Mouse (Mus musculus): ENCODE measurements around the gene Kcna10. TPM values are rescaled to one million over a fixed set of nuclear protein-coding genes. Genes with fewer than 3 reads are reported as not detected.

Gene Kcna10
- polyA plus RNA-seq, 1 experiment from 2014 or later, result not detected

- Histone ChIP-seq H3K9ac (ENCODE audit: low read length) (no peak overlapping the region), H3K36me3 (ENCODE audit: control insufficient read depth, insufficient read depth, low read length) (no peaks in the 10 kb centered on the region), H3K27me3 (ENCODE audit: control insufficient read depth, insufficient read depth, low read length) (no peaks in the 10 kb centered on the region), H3K27ac (replicated peaks; ENCODE audit: low read depth, low read length) (no peak overlapping the region), H3K4me2 (ENCODE audit: low read depth, severe bottlenecking) (no peak overlapping the region), H3K9me3 (ENCODE audit: control insufficient read depth, low read length) (no peaks in the 10 kb centered on the region), H3K4me3 (ENCODE audit: low read depth, low read length) (no peak overlapping the region), H3K4me1 (ENCODE audit: control insufficient read depth, insufficient read depth, low read length) (no peaks in the 10 kb centered on the region)
- 84% methylated on average over 3 of the region's 3 CpGs for WGBS
- no peak for ATAC-seq (ENCODE audit: insufficient number of reproducible peaks, low FRiP score, low TSS enrichment, low read depth)
- no peak for DNase-seq (ENCODE audit: low spot score)
These were observed 322 bp downstream of the Kcna10 start for GRCm38 (mm10) chr3:107183178-107183577.

- 80% methylated on average over 3 of the region's 3 CpGs for WGBS
These were observed 2.7 kb downstream of the Kcna10 start for GRCm38 (mm10) chr3:107185597-107185996.

GRCm38 (mm10) chr3:107187022-107187421, 4.2 kb downstream of the Kcna10 start:
- H3K36me3 ChIP-seq (ENCODE audit: control insufficient read depth, insufficient read depth, low read length), result no peaks in the 10 kb centered on the region
- no peak overlapping the region for H3K27ac ChIP-seq (replicated peaks; ENCODE audit: low read depth, low read length)
- H3K4me3 ChIP-seq (ENCODE audit: low read depth, low read length), result no peak overlapping the region
- H3K4me1 ChIP-seq (ENCODE audit: control insufficient read depth, insufficient read depth, low read length), result no peaks in the 10 kb centered on the region
- DNase-seq (ENCODE audit: low spot score), result no peak
- no peak overlapping the region for H3K9ac ChIP-seq (ENCODE audit: low read length)
- 82% methylated on average over 4 of the region's 4 CpGs for WGBS
- no peaks in the 10 kb centered on the region for H3K9me3 ChIP-seq (ENCODE audit: control insufficient read depth, low read length)
- no peak overlapping the region for H3K4me2 ChIP-seq (ENCODE audit: low read depth, severe bottlenecking)
- ATAC-seq (ENCODE audit: insufficient number of reproducible peaks, low FRiP score, low TSS enrichment, low read depth), result no peak
- H3K27me3 ChIP-seq (ENCODE audit: control insufficient read depth, insufficient read depth, low read length), result no peaks in the 10 kb centered on the region

More at GRCm38 (mm10) chr3:107185597-107185996, 2.7 kb downstream of the Kcna10 start:
- no peak overlapping the region for H3K9ac ChIP-seq (ENCODE audit: low read length)
- H3K4me1 ChIP-seq (ENCODE audit: control insufficient read depth, insufficient read depth, low read length), result no peaks in the 10 kb centered on the region
- H3K27me3 ChIP-seq (ENCODE audit: control insufficient read depth, insufficient read depth, low read length), result no peaks in the 10 kb centered on the region
- no peaks in the 10 kb centered on the region for H3K9me3 ChIP-seq (ENCODE audit: control insufficient read depth, low read length)
- H3K36me3 ChIP-seq (ENCODE audit: control insufficient read depth, insufficient read depth, low read length), result no peaks in the 10 kb centered on the region
- H3K27ac ChIP-seq (replicated peaks; ENCODE audit: low read depth, low read length), result no peak overlapping the region
- no peak overlapping the region for H3K4me2 ChIP-seq (ENCODE audit: low read depth, severe bottlenecking)
- ATAC-seq (ENCODE audit: insufficient number of reproducible peaks, low FRiP score, low TSS enrichment, low read depth) (no peak), DNase-seq (ENCODE audit: low spot score) (no peak)
- no peak overlapping the region for H3K4me3 ChIP-seq (ENCODE audit: low read depth, low read length)

DNA sequence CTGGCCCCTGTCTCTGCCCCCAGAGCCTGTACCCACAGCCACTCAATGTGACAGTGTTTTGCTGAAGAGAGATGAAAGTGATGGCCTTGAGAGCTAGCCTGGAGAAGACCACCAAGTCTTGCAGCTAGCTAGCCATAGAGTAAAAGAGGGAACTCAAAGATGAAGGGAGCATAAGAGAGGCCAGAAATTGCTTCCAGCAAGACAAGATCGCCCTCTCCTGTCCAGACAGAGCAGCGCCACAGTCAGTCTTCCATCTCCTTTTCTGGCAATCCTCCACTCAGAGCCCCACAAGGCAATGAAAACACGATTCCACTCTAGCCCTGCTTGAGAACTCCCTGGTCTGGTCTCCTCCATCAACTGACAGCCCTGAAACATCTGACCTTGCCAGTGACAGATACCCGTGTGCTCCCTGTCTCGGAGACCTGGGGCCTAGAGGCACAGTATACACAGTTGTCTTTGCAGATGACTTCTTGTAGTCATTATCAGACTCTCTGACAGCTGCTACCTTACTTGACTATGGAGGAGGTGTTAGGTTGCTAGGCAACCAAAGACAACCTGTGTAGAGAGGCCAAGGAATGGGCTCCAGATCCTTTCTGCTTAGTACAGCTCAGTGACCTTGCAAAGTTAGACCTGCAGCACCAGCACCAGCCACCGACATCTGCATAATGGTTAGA, 5.5 kb downstream of the Kcna10 start:
- no peak overlapping the region for H3K27ac ChIP-seq (replicated peaks; ENCODE audit: low read depth, low read length)
- no peak overlapping the region for H3K4me3 ChIP-seq (ENCODE audit: low read depth, low read length)
- H3K36me3 ChIP-seq (ENCODE audit: control insufficient read depth, insufficient read depth, low read length), result no peaks in the 10 kb centered on the region
- no peak overlapping the region for H3K9ac ChIP-seq (ENCODE audit: low read length)
- no peak overlapping the region for H3K4me2 ChIP-seq (ENCODE audit: low read depth, severe bottlenecking)
- 46% methylated on average over 6 of the region's 6 CpGs for WGBS
- ATAC-seq (ENCODE audit: insufficient number of reproducible peaks, low FRiP score, low TSS enrichment, low read depth) (no peak), DNase-seq (ENCODE audit: low spot score) (peak; percentile 39)
- no peaks in the 10 kb centered on the region for H3K9me3 ChIP-seq (ENCODE audit: control insufficient read depth, low read length)
- no peaks in the 10 kb centered on the region for H3K4me1 ChIP-seq (ENCODE audit: control insufficient read depth, insufficient read depth, low read length)
- H3K27me3 ChIP-seq (ENCODE audit: control insufficient read depth, insufficient read depth, low read length), result no peaks in the 10 kb centered on the region

DNA sequence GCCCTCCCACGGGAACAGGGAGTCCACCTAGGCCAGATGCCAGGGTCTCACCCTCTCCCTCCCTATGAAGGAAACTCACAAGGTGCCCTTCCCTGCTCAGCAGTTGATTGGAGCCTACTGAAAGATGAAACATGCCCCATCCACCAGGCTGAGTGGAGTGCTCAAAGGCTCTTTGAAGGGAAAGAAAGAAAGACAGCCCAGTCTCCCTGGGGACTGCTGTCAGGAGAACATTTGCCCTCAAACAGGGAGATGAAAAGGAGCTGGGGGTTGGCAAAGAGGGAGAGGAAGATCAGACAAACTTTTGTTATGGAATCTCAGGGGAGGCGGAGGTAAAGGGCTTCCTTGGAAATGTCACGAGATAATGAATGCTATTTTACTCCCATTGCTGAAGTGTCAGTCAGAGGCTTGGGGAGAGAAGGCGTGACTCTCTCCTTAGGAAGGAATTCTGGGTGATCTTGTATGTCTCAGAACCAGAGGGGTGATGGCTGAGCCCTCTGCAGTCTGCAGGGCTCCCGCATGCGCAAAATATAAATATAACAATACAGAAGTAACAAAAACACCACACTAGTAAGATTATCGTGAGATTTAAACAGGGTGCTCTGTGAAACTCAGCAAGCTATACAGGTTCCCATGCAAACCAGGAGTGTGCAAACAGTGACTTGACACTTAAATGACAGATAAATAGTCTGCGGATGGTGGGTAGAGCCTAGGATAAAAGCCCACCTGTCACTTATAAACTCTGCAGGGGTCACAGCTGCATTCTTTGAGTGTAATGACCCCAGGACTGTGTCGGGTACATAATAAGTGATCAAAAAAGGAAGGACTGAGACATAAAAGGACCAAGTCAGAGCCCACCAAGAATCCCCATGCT, 18.7 kb downstream of the Kcna10 start:
- no peak overlapping the region for H3K4me2 ChIP-seq (ENCODE audit: low read depth, severe bottlenecking)

DNA sequence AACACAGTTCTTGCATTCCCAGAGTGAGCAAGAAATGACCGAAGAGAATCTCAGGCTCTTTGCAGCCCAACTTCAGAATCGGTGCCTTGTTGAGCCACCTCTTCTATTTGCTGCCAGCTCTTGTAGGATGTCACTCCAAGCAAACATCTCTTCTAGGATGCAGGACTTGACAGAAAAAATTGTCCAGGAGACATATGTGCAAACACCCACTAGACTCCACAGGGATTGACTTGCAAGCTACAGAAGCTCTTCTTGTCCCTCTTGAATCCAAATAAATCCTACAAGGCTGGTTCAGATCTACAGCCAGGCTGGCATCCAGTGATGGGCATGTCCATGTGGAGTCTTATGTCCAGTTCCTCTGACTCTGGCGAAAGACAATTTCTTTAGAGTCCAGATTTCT, 21.6 kb downstream of the Kcna10 start:
- no peaks in the 10 kb centered on the region for H3K36me3 ChIP-seq (ENCODE audit: control insufficient read depth, insufficient read depth, low read length)
- no peaks in the 10 kb centered on the region for H3K27me3 ChIP-seq (ENCODE audit: control insufficient read depth, insufficient read depth, low read length)
- H3K9ac ChIP-seq (ENCODE audit: low read length), result no peak overlapping the region
- DNase-seq (ENCODE audit: low spot score) (no peak), ATAC-seq (ENCODE audit: insufficient number of reproducible peaks, low FRiP score, low TSS enrichment, low read depth) (no peak)
- H3K4me3 ChIP-seq (ENCODE audit: low read depth, low read length), result no peak overlapping the region
- no peak overlapping the region for H3K27ac ChIP-seq (replicated peaks; ENCODE audit: low read depth, low read length)
- no peaks in the 10 kb centered on the region for H3K9me3 ChIP-seq (ENCODE audit: control insufficient read depth, low read length)
- no peaks in the 10 kb centered on the region for H3K4me1 ChIP-seq (ENCODE audit: control insufficient read depth, insufficient read depth, low read length)
- 88% methylated on average over 3 of the region's 3 CpGs for WGBS
- no peak overlapping the region for H3K4me2 ChIP-seq (ENCODE audit: low read depth, severe bottlenecking)

More for the DNA sequence above, 18.7 kb downstream of the Kcna10 start:
- H3K9ac ChIP-seq (ENCODE audit: low read length), result no peak overlapping the region
- H3K9me3 ChIP-seq (ENCODE audit: control insufficient read depth, low read length), result no peaks in the 10 kb centered on the region
- no peak overlapping the region for H3K4me3 ChIP-seq (ENCODE audit: low read depth, low read length)
- no peaks in the 10 kb centered on the region for H3K27me3 ChIP-seq (ENCODE audit: control insufficient read depth, insufficient read depth, low read length)
- no peaks in the 10 kb centered on the region for H3K36me3 ChIP-seq (ENCODE audit: control insufficient read depth, insufficient read depth, low read length)
- 43% methylated on average over 9 of the region's 9 CpGs for WGBS
- no peaks in the 10 kb centered on the region for H3K4me1 ChIP-seq (ENCODE audit: control insufficient read depth, insufficient read depth, low read length)
- DNase-seq (ENCODE audit: low spot score) (no peak), ATAC-seq (ENCODE audit: insufficient number of reproducible peaks, low FRiP score, low TSS enrichment, low read depth) (no peak)
- H3K27ac ChIP-seq (replicated peaks; ENCODE audit: low read depth, low read length), result no peak overlapping the region

- ATAC-seq (ENCODE audit: insufficient number of reproducible peaks, low FRiP score, low TSS enrichment, low read depth) (no peak), DNase-seq (ENCODE audit: low spot score) (no peak)
- H3K27me3 ChIP-seq (ENCODE audit: control insufficient read depth, insufficient read depth, low read length), result no peaks in the 10 kb centered on the region
- H3K9ac ChIP-seq (ENCODE audit: low read length), result no peak overlapping the region
- H3K4me3 ChIP-seq (ENCODE audit: low read depth, low read length), result no peak overlapping the region
- H3K4me2 ChIP-seq (ENCODE audit: low read depth, severe bottlenecking), result no peak overlapping the region
- H3K4me1 ChIP-seq (ENCODE audit: control insufficient read depth, insufficient read depth, low read length), result no peaks in the 10 kb centered on the region
- H3K9me3 ChIP-seq (ENCODE audit: control insufficient read depth, low read length), result no peaks in the 10 kb centered on the region
- no peak overlapping the region for H3K27ac ChIP-seq (replicated peaks; ENCODE audit: low read depth, low read length)
- no peaks in the 10 kb centered on the region for H3K36me3 ChIP-seq (ENCODE audit: control insufficient read depth, insufficient read depth, low read length)
These were observed 22.3 kb downstream of the Kcna10 start for GRCm38 (mm10) chr3:107205170-107205569.

DNA sequence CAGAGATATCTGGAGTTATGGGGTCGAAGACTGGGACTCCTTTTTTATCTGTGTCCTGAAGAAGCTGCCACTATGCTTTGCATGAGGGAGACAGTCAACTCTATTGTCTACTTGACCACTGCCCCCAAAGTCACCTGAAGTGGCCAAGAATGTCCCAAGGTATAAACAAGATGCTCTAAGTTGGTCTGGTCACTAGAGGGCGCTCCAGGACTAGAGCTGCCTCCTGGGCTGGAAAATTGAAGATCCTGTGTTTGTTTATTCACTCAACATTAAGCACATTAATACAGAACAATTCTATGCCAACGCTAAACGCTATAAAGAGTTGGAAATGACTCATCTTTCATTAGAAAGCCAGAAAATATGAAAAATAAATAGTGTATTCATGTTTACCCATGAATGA, 23.1 kb downstream of the Kcna10 start:
- no peaks in the 10 kb centered on the region for H3K27me3 ChIP-seq (ENCODE audit: control insufficient read depth, insufficient read depth, low read length)

More for the DNA sequence above, 23.1 kb downstream of the Kcna10 start:
- 12% methylated on average over 4 of the region's 4 CpGs for WGBS
- Histone ChIP-seq H3K4me2 (ENCODE audit: low read depth, severe bottlenecking) (no peak overlapping the region), H3K4me1 (ENCODE audit: control insufficient read depth, insufficient read depth, low read length) (no peaks in the 10 kb centered on the region), H3K36me3 (ENCODE audit: control insufficient read depth, insufficient read depth, low read length) (no peaks in the 10 kb centered on the region), H3K27ac (replicated peaks; ENCODE audit: low read depth, low read length) (no peak overlapping the region), H3K9ac (ENCODE audit: low read length) (no peak overlapping the region), H3K9me3 (ENCODE audit: control insufficient read depth, low read length) (no peaks in the 10 kb centered on the region), H3K4me3 (ENCODE audit: low read depth, low read length) (no peak overlapping the region)
- peak; percentile 84 for DNase-seq (ENCODE audit: low spot score)
- ATAC-seq (ENCODE audit: insufficient number of reproducible peaks, low FRiP score, low TSS enrichment, low read depth), result no peak

Data from limb, embryonic 11.5 days (tissue).